Comparison of ENCODE assay signal across 8 mouse cellular contexts in genomic region chr11:116411582-116411981, GRCm38 (mm10). TPM values are rescaled to one million over a fixed set of nuclear protein-coding genes. Genes with fewer than 3 reads are reported as not detected.
DNase-seq lines count a peak whose midpoint lies in the region; ATAC-seq and TF ChIP-seq lines count a peak whose summit lies in the region.

No protein-coding gene starts in this region.

- 43% methylated on average over 6 of the region's 6 CpGs for WGBS in liver, embryonic 12.5 days (ENCODE audit: insufficient replicate concordance)

- H3K9ac ChIP-seq in ES-Bruce4 (ENCODE audit: low read depth, poor library complexity, severe bottlenecking): no peak overlapping the region; the same call in 1 of the 2 replicates
- H3K9ac ChIP-seq in liver, embryonic 12.5 days: no peak overlapping the region

- no peak overlapping the region for H3K27ac ChIP-seq in ES-Bruce4 (ENCODE audit: insufficient read depth, low read length)
- no peak overlapping the region for H3K27ac ChIP-seq in embryonic fibroblast, embryonic 13.5 days (ENCODE audit: insufficient read depth, low read length)
- no peak overlapping the region for H3K27ac ChIP-seq in liver, embryonic 12.5 days

- ATAC-seq in liver, embryonic 12.5 days: no peak

- no peaks in the 10 kb centered on the region for H3K36me3 ChIP-seq in ES-Bruce4 (ENCODE audit: control insufficient read depth, insufficient read depth, low read length, poor library complexity, severe bottlenecking)
- no peaks in the 10 kb centered on the region for H3K36me3 ChIP-seq in liver, embryonic 12.5 days

- TF ChIP-seq CTCF in ES-Bruce4 (IDR thresholded peaks at IDR 0.05; ENCODE audit: low read depth, low read length): no peak
- TF ChIP-seq CTCF in embryonic fibroblast, embryonic 13.5 days (IDR thresholded peaks at IDR 0.05; ENCODE audit: borderline replicate concordance, insufficient read depth, low read length): no peak

- peak overlapping the region; percentile 98 for H3K4me2 ChIP-seq in liver, embryonic 12.5 days

- H3K27me3 ChIP-seq in ES-Bruce4 (ENCODE audit: control insufficient read depth, insufficient read depth, low read length, poor library complexity, severe bottlenecking): no peaks in the 10 kb centered on the region
- peaks cover 45% of the 10 kb centered on the region for H3K27me3 ChIP-seq in liver, embryonic 12.5 days (replicated peaks)

- no peaks in the 10 kb centered on the region for H3K4me1 ChIP-seq in ES-Bruce4 (ENCODE audit: control insufficient read depth, insufficient read depth, low read length)
- H3K4me1 ChIP-seq in embryonic fibroblast, embryonic 13.5 days (ENCODE audit: control insufficient read depth, insufficient read depth, low read length): peaks cover 2% of the 10 kb centered on the region
- peaks cover 26% of the 10 kb centered on the region for H3K4me1 ChIP-seq in liver, embryonic 12.5 days

- no peaks in the 10 kb centered on the region for H3K9me3 ChIP-seq in ES-Bruce4 (replicated peaks; ENCODE audit: control insufficient read depth, insufficient read depth, low read length, poor library complexity, severe bottlenecking)
- H3K9me3 ChIP-seq in liver, embryonic 12.5 days (replicated peaks): no peaks in the 10 kb centered on the region

- TF ChIP-seq POLR2A in ES-Bruce4 (IDR thresholded peaks at IDR 0.05; ENCODE audit: insufficient read depth, low read length): no peak
- TF ChIP-seq POLR2A in embryonic fibroblast, embryonic 13.5 days (IDR thresholded peaks at IDR 0.05; ENCODE audit: low read depth, low read length): no peak

- peak overlapping the region; percentile 84 for H3K4me3 ChIP-seq in ES-Bruce4 (ENCODE audit: low read depth, low read length)
- H3K4me3 ChIP-seq in embryonic fibroblast, embryonic 13.5 days (ENCODE audit: insufficient read depth, low read length): peak overlapping the region; percentile 69
- peak overlapping the region; percentile 70 for H3K4me3 ChIP-seq in liver, embryonic 12.5 days

- DNase-seq in cerebellum, adult 11 months: peak; percentile 54
- no peak for DNase-seq in cerebellum, postnatal 4 days (ENCODE audit: low spot score in 2 of 2)
- no peak for DNase-seq in urinary bladder, postnatal 14 days (ENCODE audit: low spot score)
- DNase-seq in frontal cortex, postnatal 36 days (ENCODE audit: low spot score in 2 of 2): no peak
- no peak for DNase-seq in kidney, adult 11 months

- peak; percentile 43; the same call in 1 of the 2 replicates for TF ChIP-seq EP300 in ES-Bruce4 (IDR thresholded peaks at IDR 0.05; ENCODE audit: insufficient read depth, low read depth, low read length)

RNA-seq across cellular contexts. Expression of gene Rnf157, which starts 1.2 kb away (rescaled TPM):
- polyA plus RNA-seq in ES-Bruce4 (2011; ENCODE audit: insufficient read depth, insufficient read length, low read depth, missing spikeins): 23.1 and 31.8 TPM in 2 replicates
- 18.2 and 23.2 TPM in 2 replicates for polyA plus RNA-seq in embryonic fibroblast, embryonic 13.5 days (2011; ENCODE audit: insufficient read length, low read depth, missing spikeins)
- polyA plus RNA-seq in liver, embryonic 12.5 days (2016; fragmentation: Nextera tagmentation; extraction: Ambion mirVana): 2.9 and 4.3 TPM in 2 replicates

RNA-seq across cellular contexts. Expression of gene Ubald2, which starts 22.3 kb away (rescaled TPM):
- 443 and 531 TPM in 2 replicates for polyA plus RNA-seq in ES-Bruce4 (2011; ENCODE audit: insufficient read depth, insufficient read length, low read depth, missing spikeins)
- polyA plus RNA-seq in embryonic fibroblast, embryonic 13.5 days (2011; ENCODE audit: insufficient read length, low read depth, missing spikeins): 57.3 and 62.3 TPM in 2 replicates
- 32.3 and 32.6 TPM in 2 replicates for polyA plus RNA-seq in liver, embryonic 12.5 days (2016; fragmentation: Nextera tagmentation; extraction: Ambion mirVana)

RNA-seq across cellular contexts. Expression of gene Qrich2, which starts 54.5 kb away (rescaled TPM):
- 0.58 and 1.3 TPM in 2 replicates for polyA plus RNA-seq in ES-Bruce4 (2011; ENCODE audit: insufficient read depth, insufficient read length, low read depth, missing spikeins)
- polyA plus RNA-seq in embryonic fibroblast, embryonic 13.5 days (2011; ENCODE audit: insufficient read length, low read depth, missing spikeins): not detected in 2 replicates
- polyA plus RNA-seq in liver, embryonic 12.5 days (2016; fragmentation: Nextera tagmentation; extraction: Ambion mirVana): not detected in 2 replicates
